Mouse (Mus musculus) thymus, adult 2 months (tissue): Measurements from ENCODE around the gene Slc30a6.

Source experiments
- CTCF ChIP-seq: fragments of 200-500 bp; IDR thresholded peaks from 2 replicates; pipeline ENCODE4 v1.5.1; 2012; ENCODE audit warnings: mild to moderate bottlenecking, control low read depth, low read length, moderate library complexity, borderline replicate concordance; ENCODE audit not compliant: control insufficient read depth, poor library complexity, insufficient read depth; ENCODE audit errors: extremely low read depth
- POLR2A ChIP-seq: fragments of 200-500 bp; IDR thresholded peaks from 2 replicates; pipeline ENCODE4 v1.6.1; 2012; ENCODE audit warnings: mild to moderate bottlenecking, low read length, control low read depth, moderate library complexity; ENCODE audit not compliant: control insufficient read depth, poor library complexity, insufficient read depth; ENCODE audit errors: extremely low read depth

GRCm38 (mm10) chr17:74458711-74459408 lies 63.5 kb downstream of the Slc30a6 start, which contains the start of gene Nlrc4:
- TF ChIP-seq POLR2A (no peak), CTCF (no peak)
